16 mouse cellular contexts compared by ENCODE assay signal in genomic region chr16:94140746-94141145, GRCm38 (mm10). TPM values are rescaled to one million over a fixed set of nuclear protein-coding genes. Genes with fewer than 3 reads are reported as not detected.
"Had no signal": no experiment of that assay in that cellular context is flagged by ENCODE, and none has a peak within 500 bp of the region (broad histone marks: within the 10 kb centered on the region; RNA-seq: fewer than 3 reads in every experiment).

No protein-coding gene starts in this region.

- H3K27me3 ChIP-seq: lung, embryonic 15.5 days had no signal

- H3K9me3 ChIP-seq: limb, embryonic 15.5 days; liver, embryonic 13.5 days; lung, embryonic 15.5 days; midbrain, embryonic 12.5 days had no signal

- H3K27ac ChIP-seq: limb, embryonic 15.5 days; liver, embryonic 13.5 days; lung, embryonic 15.5 days; macrophage; midbrain, embryonic 12.5 days had no signal

- ATAC-seq: hindbrain, embryonic 16.5 days; inflammation-experienced regulatory T-cells, adult 6 months; intestine, postnatal 0 days; liver, postnatal 0 days had no signal

- H3K4me2 ChIP-seq: limb, embryonic 15.5 days; liver, embryonic 13.5 days; lung, embryonic 15.5 days; midbrain, embryonic 12.5 days had no signal

- H3K9ac ChIP-seq: limb, embryonic 15.5 days; liver, embryonic 13.5 days; liver, postnatal 0 days; lung, embryonic 15.5 days; midbrain, embryonic 12.5 days had no signal

- H3K4me3 ChIP-seq: limb, embryonic 15.5 days; liver, embryonic 13.5 days; lung, embryonic 15.5 days; megakaryocyte, embryonic 14.5 days; midbrain, embryonic 12.5 days had no signal

- H3K36me3 ChIP-seq: liver, embryonic 13.5 days; lung, embryonic 15.5 days had no signal

- DNase-seq: kidney, adult 9 months; liver, embryonic 13.5 days; liver, postnatal 0 days; lung, postnatal 14 days; thymus, postnatal 4 days had no signal

RNA-seq across cellular contexts. Expression of gene Sim2, which starts 56.0 kb away (rescaled TPM):
- total RNA-seq: left cerebral cortex, adult 18-20 months; midbrain, postnatal 0 days had no signal
- polyA plus RNA-seq: hindbrain, embryonic 16.5 days; inflammation-experienced regulatory T-cells, adult 6 months; intestine, postnatal 0 days; liver, embryonic 13.5 days; liver, postnatal 0 days; macrophage; small intestine, adult 2 months had no signal
